Mouse (Mus musculus) heart, embryonic 10.5 days (tissue): ENCODE results near the gene Pik3r5. TPM values are rescaled to one million over a fixed set of nuclear protein-coding genes. Genes with fewer than 3 reads are reported as not detected.

Experiments
- DNase-seq: peaks from one replicate; pipeline ENCODE4 v3.0.0-alpha.2; 2017; ENCODE audit warnings: low spot score
- H3K27ac ChIP-seq: fragments of 300-500 bp; sonication (generic); 2 replicates; pipeline ENCODE4 v1.5.1; 2016; ENCODE audit warnings: mild to moderate bottlenecking
- H3K27me3 ChIP-seq: fragments of 300-500 bp; sonication (generic); 2 replicates; pipeline ENCODE4 v1.6.1; 2016; ENCODE audit warnings: mild to moderate bottlenecking; ENCODE audit not compliant: poor library complexity, insufficient read depth, severe bottlenecking
- H3K36me3 ChIP-seq: fragments of 300-500 bp; sonication (generic); 2 replicates; pipeline ENCODE4 v1.6.1; 2016; ENCODE audit warnings: mild to moderate bottlenecking, moderate library complexity
- H3K4me1 ChIP-seq: fragments of 300-500 bp; sonication (generic); 2 replicates; pipeline ENCODE4 v1.6.1; 2016; ENCODE audit warnings: mild to moderate bottlenecking
- H3K4me3 ChIP-seq: fragments of 300-500 bp; sonication (generic); 2 replicates; pipeline ENCODE4 v1.5.1; 2016; ENCODE audit warnings: mild to moderate bottlenecking, moderate library complexity
- H3K9me3 ChIP-seq: fragments of 300-500 bp; sonication (generic); 2 replicates; pipeline ENCODE4 v1.6.1; 2016; ENCODE audit warnings: mild to moderate bottlenecking, moderate library complexity
- WGBS: fragments of 180-500 bp; shearing (Covaris S2); methylation state at CpG from one replicate; pipeline ENCODE4 v1.1.7; 2016; 5-methylcytosine and 5-hydroxymethylcytosine counted together
- polyA plus RNA-seq: library from polyadenylated mRNA; unstranded; fragments of >200 nt; fragmentation: Nextera tagmentation; extraction: Ambion mirVana; gene quantifications from 2 replicates; pipeline ENCODE4 v1.2.1, GENCODE M21; 2016

Pik3r5 gene
- polyA plus RNA-seq, 1 experiment from 2014 or later, result 0.48 TPM

DNA sequence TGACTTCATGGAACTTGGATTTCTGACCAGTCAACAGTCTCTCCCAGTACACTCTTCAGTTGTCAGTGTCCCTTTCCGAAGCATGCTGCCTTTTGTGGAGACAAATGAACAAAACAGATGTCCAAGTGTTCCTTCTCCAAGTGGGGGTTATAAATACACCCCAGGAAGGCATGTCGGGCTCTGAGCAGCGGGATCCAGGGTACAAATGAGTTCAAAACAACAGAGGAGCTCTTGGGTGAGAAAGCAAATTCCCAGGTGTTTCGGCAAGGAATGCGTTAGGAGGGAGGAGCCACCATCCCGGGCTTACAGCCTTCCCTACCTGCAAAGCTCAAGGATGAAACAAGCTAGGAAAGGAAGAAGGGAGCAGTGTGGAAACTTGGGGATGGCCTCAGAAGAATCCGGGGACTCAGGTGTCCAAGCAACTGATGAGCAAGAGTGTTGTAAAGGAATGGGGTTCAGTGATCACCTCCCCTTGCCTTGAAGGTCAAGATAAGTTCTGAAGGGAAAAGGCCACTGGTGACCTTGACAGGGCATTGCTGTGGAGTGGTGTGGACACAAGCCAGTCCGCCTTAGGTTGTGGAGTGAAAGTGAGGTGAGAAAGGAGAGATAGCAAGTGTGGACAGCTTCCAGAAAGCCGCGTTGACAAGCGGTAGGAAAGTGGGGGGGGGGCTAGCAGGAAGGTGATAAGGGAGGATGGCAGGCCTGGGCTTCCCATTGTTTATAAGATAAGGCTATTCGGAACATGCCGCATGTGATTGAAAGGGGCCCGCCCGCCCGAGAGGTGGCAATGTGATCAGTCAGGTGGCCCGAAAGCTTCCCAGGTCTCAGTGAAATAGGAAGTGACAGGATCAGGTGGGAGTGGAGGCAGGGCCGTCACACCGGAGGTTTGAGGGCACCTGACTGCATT, 41.3 kb upstream of the Pik3r5 start:
- H3K4me3 ChIP-seq, result peak overlapping the region; percentile 22
- 1% methylated on average over 19 of the region's 19 CpGs for WGBS
- peaks cover 97% of the 10 kb centered on the region for H3K27me3 ChIP-seq
- H3K36me3 ChIP-seq, result no peaks in the 10 kb centered on the region
- H3K27ac ChIP-seq, result peak overlapping the region; percentile 65
- H3K4me1 ChIP-seq, result peaks cover 48% of the 10 kb centered on the region
- DNase-seq, result peak; percentile 88
- no peaks in the 10 kb centered on the region for H3K9me3 ChIP-seq

GRCm38 (mm10) chr11:68393897-68394490, 37.9 kb upstream of the Pik3r5 start:
- Histone ChIP-seq H3K27me3 (peaks cover 97% of the 10 kb centered on the region), H3K4me1 (peaks cover 23% of the 10 kb centered on the region), H3K4me3 (no peak overlapping the region), H3K36me3 (no peaks in the 10 kb centered on the region), H3K27ac (no peak overlapping the region), H3K9me3 (no peaks in the 10 kb centered on the region)
- DNase-seq, result no peak
- 39% methylated on average over 2 of the region's 2 CpGs for WGBS

DNA sequence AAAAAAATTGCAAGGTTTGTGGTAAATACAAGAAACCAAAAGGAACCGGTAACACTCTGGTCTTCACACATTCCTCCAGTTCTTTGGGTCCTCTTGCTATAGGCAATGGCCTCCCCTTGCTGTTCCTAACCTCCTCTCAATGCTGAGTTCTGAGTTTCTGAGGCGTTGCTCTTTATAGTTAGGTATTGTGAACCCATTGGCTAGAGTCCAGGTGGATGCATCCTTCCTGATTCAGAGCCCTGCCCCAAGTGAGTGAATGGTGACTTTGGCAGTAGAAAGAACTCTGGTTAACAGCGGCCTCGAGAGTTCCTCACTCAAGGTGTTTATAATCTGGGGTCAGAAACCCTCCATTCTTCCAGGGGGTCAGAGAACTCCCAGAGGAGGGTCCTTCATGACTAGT, 37.2 kb upstream of the Pik3r5 start:
- no peak overlapping the region for H3K27ac ChIP-seq
- peaks cover 25% of the 10 kb centered on the region for H3K4me1 ChIP-seq
- 49% methylated on average over 4 of the region's 4 CpGs for WGBS
- H3K27me3 ChIP-seq, result peaks cover 97% of the 10 kb centered on the region
- H3K4me3 ChIP-seq, result no peak overlapping the region
- no peaks in the 10 kb centered on the region for H3K9me3 ChIP-seq
- DNase-seq, result no peak
- no peaks in the 10 kb centered on the region for H3K36me3 ChIP-seq

GRCm38 (mm10) chr11:68395546-68395945, 36.4 kb upstream of the Pik3r5 start:
- WGBS, result 57% methylated on average over 5 of the region's 5 CpGs
- Histone ChIP-seq H3K36me3 (no peaks in the 10 kb centered on the region), H3K4me1 (peaks cover 28% of the 10 kb centered on the region)

GRCm38 (mm10) chr11:68398891-68399547, 32.9 kb upstream of the Pik3r5 start:
- H3K9me3 ChIP-seq, result no peaks in the 10 kb centered on the region
- peak overlapping the region; percentile 84; the same call in 1 of the 2 replicates for H3K27ac ChIP-seq
- peak overlapping the region; percentile 72 for H3K4me3 ChIP-seq
- DNase-seq, result no peak
- 8% methylated on average over 24 of the region's 24 CpGs for WGBS
- H3K4me1 ChIP-seq, result peaks cover 20% of the 10 kb centered on the region
- H3K27me3 ChIP-seq, result peaks cover 100% of the 10 kb centered on the region
- H3K36me3 ChIP-seq, result no peaks in the 10 kb centered on the region

More at GRCm38 (mm10) chr11:68395546-68395945, 36.4 kb upstream of the Pik3r5 start:
- Histone ChIP-seq H3K27ac (no peak overlapping the region), H3K4me3 (no peak overlapping the region), H3K27me3 (peaks cover 97% of the 10 kb centered on the region), H3K9me3 (no peaks in the 10 kb centered on the region)
- no peak for DNase-seq

DNA sequence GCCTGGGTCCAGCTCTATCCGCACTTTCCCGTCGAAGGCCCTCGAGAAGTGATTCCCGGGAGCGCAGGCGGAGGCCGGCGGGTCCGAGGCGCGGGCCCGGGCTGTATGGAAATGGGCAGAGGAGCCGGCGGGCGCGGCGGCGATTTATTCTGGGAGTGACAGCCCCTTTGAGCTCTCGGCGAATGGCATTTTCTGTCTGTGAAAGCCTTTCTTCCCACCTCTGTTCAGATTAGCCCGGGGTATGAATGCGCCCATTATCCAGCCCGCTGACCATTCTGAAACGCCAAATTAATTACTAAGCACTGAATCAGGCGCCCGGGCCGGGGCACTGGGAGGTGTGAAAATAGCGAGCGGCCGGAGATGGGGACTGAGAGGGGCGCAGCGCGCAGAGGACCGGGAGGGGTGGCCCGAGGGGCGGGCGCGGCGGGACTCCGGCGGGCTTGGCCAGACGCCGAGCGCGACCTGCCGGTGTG, 32.3 kb upstream of the Pik3r5 start:
- WGBS, result 0% methylated on average over 47 of the region's 47 CpGs
- Histone ChIP-seq H3K4me3 (peak overlapping the region; percentile 72), H3K9me3 (no peaks in the 10 kb centered on the region), H3K36me3 (no peaks in the 10 kb centered on the region), H3K4me1 (peaks cover 20% of the 10 kb centered on the region), H3K27me3 (peaks cover 98% of the 10 kb centered on the region), H3K27ac (peak overlapping the region; percentile 84)
- no peak for DNase-seq

- Histone ChIP-seq H3K36me3 (no peaks in the 10 kb centered on the region), H3K27ac (peak overlapping the region; percentile 84), H3K9me3 (no peaks in the 10 kb centered on the region), H3K27me3 (peaks cover 93% of the 10 kb centered on the region), H3K4me3 (peak overlapping the region; percentile 72), H3K4me1 (peaks cover 20% of the 10 kb centered on the region)
- peak; percentile 82 for DNase-seq
- under 1% methylated on average over 57 of the region's 57 CpGs for WGBS
These were observed 31.8 kb upstream of the Pik3r5 start for GRCm38 (mm10) chr11:68400021-68400671.

DNA sequence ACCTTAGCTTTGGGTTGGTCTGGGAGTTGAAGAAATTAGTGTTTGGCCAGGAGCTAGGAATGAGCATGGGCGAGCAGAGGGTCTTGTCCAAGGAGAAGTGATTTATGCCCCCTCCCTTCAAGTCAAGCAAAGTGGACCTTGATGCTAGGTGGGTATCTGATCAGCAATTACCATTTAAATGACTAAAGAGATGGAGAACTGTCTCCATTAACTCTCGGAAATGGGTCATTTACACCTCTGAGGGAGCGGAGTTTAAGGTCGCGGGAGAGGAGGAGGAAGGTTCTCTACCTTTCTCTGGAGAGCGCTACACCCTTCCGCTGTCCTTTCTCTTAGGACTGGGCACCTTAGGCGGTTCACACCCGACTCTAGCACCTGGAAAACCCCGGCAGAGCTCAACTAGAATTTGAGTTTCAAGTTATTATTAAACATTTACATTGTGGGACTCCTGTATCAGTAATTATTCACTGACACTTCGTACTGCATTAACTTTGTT, 31.1 kb upstream of the Pik3r5 start, which contains the start of gene Ntn1:
Gene Ntn1 (minus strand): TSS at position 97 of the 493 bp plus-strand sequence.
- WGBS, result 5% methylated on average over 11 of the region's 11 CpGs
- Histone ChIP-seq H3K27ac (peak within 1 kb of the TSS; percentile 84), H3K4me1 (peaks cover 23% of the 10 kb centered on the region)

GRCm38 (mm10) chr11:68401428-68401827, 30.5 kb upstream of the Pik3r5 start:
- Histone ChIP-seq H3K4me3 (no peak overlapping the region), H3K4me1 (peaks cover 27% of the 10 kb centered on the region), H3K9me3 (no peaks in the 10 kb centered on the region), H3K27me3 (peaks cover 86% of the 10 kb centered on the region), H3K36me3 (no peaks in the 10 kb centered on the region), H3K27ac (no peak overlapping the region)
- no peak for DNase-seq
- WGBS, result 14% methylated on average over 5 of the region's 5 CpGs

More for the DNA sequence above, 31.1 kb upstream of the Pik3r5 start, which contains the start of gene Ntn1:
- H3K27me3 ChIP-seq, result peaks cover 92% of the 10 kb centered on the region
- DNase-seq, result no peak
- no peaks in the 10 kb centered on the region for H3K9me3 ChIP-seq
- no peaks in the 10 kb centered on the region for H3K36me3 ChIP-seq
- H3K4me3 ChIP-seq, result peak within 1 kb of the TSS; percentile 72

- WGBS, result 44% methylated on average over 4 of the region's 4 CpGs
- peaks cover 74% of the 10 kb centered on the region for H3K27me3 ChIP-seq
- H3K36me3 ChIP-seq, result no peaks in the 10 kb centered on the region
- no peak overlapping the region for H3K27ac ChIP-seq
- H3K4me1 ChIP-seq, result peaks cover 37% of the 10 kb centered on the region
- H3K9me3 ChIP-seq, result no peaks in the 10 kb centered on the region
- no peak overlapping the region for H3K4me3 ChIP-seq
- no peak for DNase-seq
These were observed 27.7 kb upstream of the Pik3r5 start for GRCm38 (mm10) chr11:68404185-68404584.

- H3K4me1 ChIP-seq, result peaks cover 23% of the 10 kb centered on the region
These were observed 26.3 kb upstream of the Pik3r5 start for GRCm38 (mm10) chr11:68405576-68405975.

GRCm38 (mm10) chr11:68407266-68407926, 24.5 kb upstream of the Pik3r5 start:
- no peak for DNase-seq
- H3K27ac ChIP-seq, result no peak overlapping the region
- H3K27me3 ChIP-seq, result peaks cover 48% of the 10 kb centered on the region
- H3K4me3 ChIP-seq, result no peak overlapping the region
- no peaks in the 10 kb centered on the region for H3K36me3 ChIP-seq
- H3K4me1 ChIP-seq, result peaks cover 17% of the 10 kb centered on the region
- WGBS, result 45% methylated on average over 11 of the region's 11 CpGs
- H3K9me3 ChIP-seq, result no peaks in the 10 kb centered on the region

More at GRCm38 (mm10) chr11:68405576-68405975, 26.3 kb upstream of the Pik3r5 start:
- no peaks in the 10 kb centered on the region for H3K36me3 ChIP-seq
- no peak overlapping the region for H3K4me3 ChIP-seq
- 79% methylated on average over 8 of the region's 8 CpGs for WGBS
- no peaks in the 10 kb centered on the region for H3K9me3 ChIP-seq
- H3K27me3 ChIP-seq, result peaks cover 66% of the 10 kb centered on the region
- DNase-seq, result no peak
- no peak overlapping the region for H3K27ac ChIP-seq
